Mouse (Mus musculus): ENCODE data around the gene Utp18. TPM values are rescaled to one million over a fixed set of nuclear protein-coding genes. Genes with fewer than 3 reads are reported as not detected.

Utp18 gene
- polyA plus RNA-seq (2012; rRNA removed), result 24.1 and 28.2 TPM in 2 replicates

GRCm38 (mm10) chr11:93885572-93886410 is at the start of gene Utp18, which contains the start of gene Mbtd1:
TSS of gene Utp18 (minus strand) at chr11:93885766.
TSS of gene Mbtd1 (plus strand) at chr11:93885852.

Other genes with a start within 250 kb of the Utp18 start
- gene Mbtd1, start 86 bp upstream of the Utp18 start, polyA plus RNA-seq (2012; rRNA removed), result 42.1 and 53.4 TPM in 2 replicates
- 189 and 240 TPM in 2 replicates for gene Nme2, start 70.5 kb upstream of the Utp18 start, polyA plus RNA-seq (2012; rRNA removed)
- gene Gm20390, start 82.5 kb upstream of the Utp18 start, polyA plus RNA-seq (2012; rRNA removed), result 196 and 217 TPM in 2 replicates
- 284 and 310 TPM in 2 replicates for gene Nme1, start 82.8 kb upstream of the Utp18 start, polyA plus RNA-seq (2012; rRNA removed)
- 90.3 and 103 TPM in 2 replicates for gene Spag9, start 110.3 kb upstream of the Utp18 start, polyA plus RNA-seq (2012; rRNA removed)

Measured in central nervous system, embryonic 14 days (tissue).